Comparison of ENCODE assay signal across 10 mouse cellular contexts in genomic region chr2:50150203-50150590, GRCm38 (mm10).
DNase-seq lines count a peak whose midpoint lies in the region; ATAC-seq lines count a peak whose summit lies in the region.
"Had no signal": no experiment of that assay in that cellular context is flagged by ENCODE, and none has a peak within 500 bp of the region (broad histone marks: within the 10 kb centered on the region; RNA-seq: fewer than 3 reads in every experiment).

No protein-coding gene starts in this region.

- 74% methylated on average over 7 of the region's 7 CpGs for WGBS in embryonic facial prominence, embryonic 11.5 days
- 79% methylated on average over 7 of the region's 7 CpGs for WGBS in embryonic facial prominence, embryonic 10.5 days
- 70% methylated on average over 7 of the region's 7 CpGs for WGBS in neural tube, embryonic 11.5 days

- H3K4me3 ChIP-seq in embryonic facial prominence, embryonic 11.5 days (ENCODE audit: low read depth, low read length), result no peak overlapping the region
- no peak overlapping the region for H3K4me3 ChIP-seq in embryonic facial prominence, embryonic 10.5 days
- H3K4me3 ChIP-seq in neural tube, embryonic 11.5 days (ENCODE audit: low read depth, low read length), result no peak overlapping the region
- H3K4me3 ChIP-seq: liver, embryonic 13.5 days had no signal

- no peaks in the 10 kb centered on the region for H3K4me1 ChIP-seq in embryonic facial prominence, embryonic 11.5 days (ENCODE audit: control insufficient read depth, insufficient read depth, low read length)
- peaks cover 21% of the 10 kb centered on the region for H3K4me1 ChIP-seq in embryonic facial prominence, embryonic 10.5 days
- H3K4me1 ChIP-seq in neural tube, embryonic 11.5 days (ENCODE audit: control insufficient read depth, insufficient read depth, low read length), result no peaks in the 10 kb centered on the region
- H3K4me1 ChIP-seq: liver, embryonic 13.5 days had no signal

- DNase-seq in embryonic facial prominence, embryonic 11.5 days (ENCODE audit: low spot score), result peak; percentile 12
- DNase-seq in embryonic facial prominence, embryonic 10.5 days (ENCODE audit: low spot score), result no peak
- peak; percentile 44 for DNase-seq in neural tube, embryonic 11.5 days (ENCODE audit: low spot score)
- no peak for DNase-seq in neural tube, embryonic 10.5 days (ENCODE audit: extremely low spot score, low spot score)
- peak; percentile 3 for DNase-seq in lung, postnatal 14 days
- DNase-seq in urinary bladder, postnatal 14 days (ENCODE audit: low spot score), result peak; percentile 60
- no peak for DNase-seq in right cerebral cortex, postnatal 4 days
- DNase-seq in Muller cell, postnatal 12 days (ENCODE audit: inconsistent ontology term), result no peak
- DNase-seq: B cell, adult 2 months; liver, embryonic 13.5 days had no signal

- H3K27ac ChIP-seq in embryonic facial prominence, embryonic 11.5 days (replicated peaks; ENCODE audit: low read depth, low read length), result no peak overlapping the region
- no peak overlapping the region for H3K27ac ChIP-seq in embryonic facial prominence, embryonic 10.5 days (replicated peaks)
- H3K27ac ChIP-seq in neural tube, embryonic 11.5 days (ENCODE audit: low read depth, low read length), result no peak overlapping the region
- H3K27ac ChIP-seq: liver, embryonic 13.5 days had no signal

- no peak overlapping the region for H3K9ac ChIP-seq in embryonic facial prominence, embryonic 11.5 days (replicated peaks; ENCODE audit: low read length)
- H3K9ac ChIP-seq in neural tube, embryonic 11.5 days (ENCODE audit: low read length), result no peak overlapping the region
- H3K9ac ChIP-seq: liver, embryonic 13.5 days had no signal

- no peaks in the 10 kb centered on the region for H3K36me3 ChIP-seq in embryonic facial prominence, embryonic 11.5 days (replicated peaks; ENCODE audit: control insufficient read depth, insufficient read depth, low read depth, low read length)
- H3K36me3 ChIP-seq in embryonic facial prominence, embryonic 10.5 days (replicated peaks), result no peaks in the 10 kb centered on the region
- no peaks in the 10 kb centered on the region for H3K36me3 ChIP-seq in neural tube, embryonic 11.5 days (ENCODE audit: control insufficient read depth, insufficient read depth, low read length)
- H3K36me3 ChIP-seq: liver, embryonic 13.5 days had no signal

- no peak; the same call in 1 of the 2 replicates for ATAC-seq in embryonic facial prominence, embryonic 11.5 days (replicated peaks; ENCODE audit: insufficient number of reproducible peaks, low FRiP score, low TSS enrichment, low read depth)
- peak; percentile 53; the same call in 1 of the 2 replicates for ATAC-seq in neural tube, embryonic 11.5 days (ENCODE audit: insufficient read depth, low FRiP score, low TSS enrichment)

- no peaks in the 10 kb centered on the region for H3K27me3 ChIP-seq in embryonic facial prominence, embryonic 11.5 days (ENCODE audit: control insufficient read depth, insufficient read depth, low read length)
- no peaks in the 10 kb centered on the region for H3K27me3 ChIP-seq in embryonic facial prominence, embryonic 10.5 days (replicated peaks; ENCODE audit: low read depth, poor library complexity, severe bottlenecking)
- no peaks in the 10 kb centered on the region for H3K27me3 ChIP-seq in neural tube, embryonic 11.5 days (ENCODE audit: control insufficient read depth, insufficient read depth, low read length)
- H3K27me3 ChIP-seq: liver, embryonic 13.5 days had no signal

- H3K4me2 ChIP-seq in embryonic facial prominence, embryonic 11.5 days (ENCODE audit: low read depth, low read length), result no peak overlapping the region
- no peak overlapping the region for H3K4me2 ChIP-seq in neural tube, embryonic 11.5 days (ENCODE audit: low read depth)
- H3K4me2 ChIP-seq: liver, embryonic 13.5 days had no signal

- H3K9me3 ChIP-seq in embryonic facial prominence, embryonic 11.5 days (replicated peaks; ENCODE audit: control insufficient read depth, low read length), result no peaks in the 10 kb centered on the region
- H3K9me3 ChIP-seq in embryonic facial prominence, embryonic 10.5 days, result no peaks in the 10 kb centered on the region
- no peaks in the 10 kb centered on the region for H3K9me3 ChIP-seq in neural tube, embryonic 11.5 days (ENCODE audit: control insufficient read depth, low read length)
- H3K9me3 ChIP-seq: liver, embryonic 13.5 days had no signal

Comparison
In these comparisons a context has a peak if more than half of its experiments do, and no peak if none do; other contexts are left out.
1. DNase-seq: peak in embryonic facial prominence, embryonic 11.5 days (single experiment), neural tube, embryonic 11.5 days (single experiment), lung, postnatal 14 days (single experiment) and urinary bladder, postnatal 14 days (single experiment); none in embryonic facial prominence, embryonic 10.5 days (single experiment), neural tube, embryonic 10.5 days (single experiment), right cerebral cortex, postnatal 4 days (single experiment) and Muller cell, postnatal 12 days (single experiment).